Mouse (Mus musculus): ENCODE measurements at regions not wholly inside any gene's neighbourhood (a gene's known extent, or its start where the extent isn't known, plus 50 kb on each side); places are given as distances from the start of the nearest gene placed in this dataset.

DNA sequence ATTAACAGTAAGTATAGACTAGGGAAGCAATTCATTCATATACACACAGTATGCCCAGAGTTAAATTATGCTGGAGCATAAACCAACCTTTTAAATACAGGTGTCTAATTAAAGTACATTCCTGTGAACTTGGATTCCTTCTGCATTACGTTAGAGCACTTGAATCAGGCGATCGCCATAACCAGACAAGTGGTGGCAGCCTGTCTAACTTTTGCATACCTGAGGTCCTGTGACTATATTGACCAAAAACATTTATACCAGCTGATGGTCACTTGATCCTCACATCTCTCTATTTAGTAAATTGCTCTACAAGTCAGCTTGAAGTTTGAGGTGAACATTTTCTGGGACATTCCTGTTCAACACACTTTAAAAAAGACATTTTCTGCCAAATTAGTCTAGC is 330.5 kb downstream of the Tex13c3 start:
- no peak for TF ChIP-seq POLR2A (IDR thresholded peaks at IDR 0.05; ENCODE audit: insufficient read depth, low read depth, low read length)
- no peak for TF ChIP-seq CTCF (IDR thresholded peaks at IDR 0.05; ENCODE audit: insufficient read depth, low read depth, low read length)
- H3K4me3 ChIP-seq (ENCODE audit: insufficient read depth, low read depth, low read length), result no peak overlapping the region
- no peaks in the 10 kb centered on the region for H3K4me1 ChIP-seq (ENCODE audit: control insufficient read depth, insufficient read depth, low read length)
- WGBS, result 95% methylated on average over 3 of the region's 3 CpGs
- no peak overlapping the region for H3K27ac ChIP-seq (ENCODE audit: insufficient read depth, low read depth, low read length)

DNA sequence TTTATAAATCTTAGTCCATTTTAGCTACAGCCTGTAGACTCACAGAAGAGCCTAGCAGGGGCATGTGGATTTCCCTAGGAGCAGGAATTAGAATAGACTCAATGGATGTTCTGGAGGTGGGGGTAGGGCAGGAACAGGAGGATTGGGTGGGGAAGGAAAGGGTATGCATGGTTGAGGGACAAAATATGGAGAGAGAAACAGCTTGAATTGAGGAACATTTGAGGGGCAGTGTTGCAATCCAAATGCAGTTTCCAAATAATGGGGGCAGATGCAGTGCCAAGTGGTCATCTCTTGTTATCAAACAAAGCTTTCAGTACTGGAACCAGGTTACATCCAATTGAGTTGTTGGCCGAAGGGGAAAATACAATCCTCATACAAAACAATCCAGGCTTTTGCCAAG is 332.4 kb downstream of the Tex13c3 start:
- no peak overlapping the region for H3K4me3 ChIP-seq (ENCODE audit: insufficient read depth, low read depth, low read length)
- 85% methylated on average over 1 of the region's 1 CpGs for WGBS
- H3K27ac ChIP-seq (ENCODE audit: insufficient read depth, low read depth, low read length), result no peak overlapping the region
- H3K4me1 ChIP-seq (ENCODE audit: control insufficient read depth, insufficient read depth, low read length), result no peaks in the 10 kb centered on the region
- no peak for TF ChIP-seq POLR2A (IDR thresholded peaks at IDR 0.05; ENCODE audit: insufficient read depth, low read depth, low read length)
- TF ChIP-seq CTCF (IDR thresholded peaks at IDR 0.05; ENCODE audit: insufficient read depth, low read depth, low read length), result no peak

DNA sequence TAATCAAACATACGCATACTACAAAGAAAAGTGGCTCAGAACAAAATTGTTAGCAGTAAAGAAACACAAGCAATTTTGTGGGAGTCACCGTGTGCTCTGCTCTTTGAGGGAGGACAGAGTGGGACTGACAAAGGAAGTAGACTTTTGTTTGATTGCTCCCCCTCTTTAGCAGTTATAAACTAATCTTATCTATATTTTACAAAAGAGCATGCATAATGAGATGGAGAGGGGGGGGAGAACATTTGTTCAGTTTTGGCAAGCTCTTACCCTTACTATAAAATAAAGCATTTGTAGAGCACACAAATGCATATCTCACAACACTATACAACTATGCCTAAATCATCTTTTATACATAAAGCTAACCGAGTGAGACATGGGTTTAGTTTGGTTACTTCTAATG is 332.9 kb downstream of the Tex13c3 start:
- TF ChIP-seq POLR2A (IDR thresholded peaks at IDR 0.05; ENCODE audit: insufficient read depth, low read depth, low read length), result no peak
- no peak for TF ChIP-seq CTCF (IDR thresholded peaks at IDR 0.05; ENCODE audit: insufficient read depth, low read depth, low read length)
- WGBS, result 62% methylated on average over 3 of the region's 3 CpGs
- Histone ChIP-seq H3K27ac (ENCODE audit: insufficient read depth, low read depth, low read length) (no peak overlapping the region), H3K4me3 (ENCODE audit: insufficient read depth, low read depth, low read length) (no peak overlapping the region), H3K4me1 (ENCODE audit: control insufficient read depth, insufficient read depth, low read length) (no peaks in the 10 kb centered on the region)

DNA sequence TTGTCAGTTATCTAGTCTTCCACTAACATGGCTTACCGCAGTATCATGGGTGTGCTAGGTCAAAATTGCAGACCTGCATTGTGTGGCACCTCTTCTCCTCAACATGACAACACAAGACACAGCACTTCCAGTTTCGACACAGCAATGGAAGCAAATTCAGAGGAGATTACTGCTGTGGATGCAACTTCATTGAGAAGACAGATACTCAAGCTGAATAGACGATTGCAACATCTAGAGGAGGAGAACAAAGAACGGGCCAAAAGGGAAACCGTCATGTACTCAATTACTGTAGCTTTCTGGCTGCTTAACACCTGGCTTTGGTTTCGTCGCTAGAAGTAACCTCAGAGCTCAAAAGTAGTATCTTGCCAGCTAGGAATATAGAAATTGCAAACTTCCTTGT is 368.4 kb downstream of the Tex13c3 start:
- Histone ChIP-seq H3K27ac (ENCODE audit: insufficient read depth, low read depth, low read length) (no peak overlapping the region), H3K4me1 (ENCODE audit: control insufficient read depth, insufficient read depth, low read length) (no peaks in the 10 kb centered on the region), H3K4me3 (ENCODE audit: insufficient read depth, low read depth, low read length) (no peak overlapping the region)
- WGBS, result 80% methylated on average over 7 of the region's 7 CpGs
- no peak for TF ChIP-seq CTCF (IDR thresholded peaks at IDR 0.05; ENCODE audit: insufficient read depth, low read depth, low read length)
- TF ChIP-seq POLR2A (IDR thresholded peaks at IDR 0.05; ENCODE audit: insufficient read depth, low read depth, low read length), result no peak

DNA sequence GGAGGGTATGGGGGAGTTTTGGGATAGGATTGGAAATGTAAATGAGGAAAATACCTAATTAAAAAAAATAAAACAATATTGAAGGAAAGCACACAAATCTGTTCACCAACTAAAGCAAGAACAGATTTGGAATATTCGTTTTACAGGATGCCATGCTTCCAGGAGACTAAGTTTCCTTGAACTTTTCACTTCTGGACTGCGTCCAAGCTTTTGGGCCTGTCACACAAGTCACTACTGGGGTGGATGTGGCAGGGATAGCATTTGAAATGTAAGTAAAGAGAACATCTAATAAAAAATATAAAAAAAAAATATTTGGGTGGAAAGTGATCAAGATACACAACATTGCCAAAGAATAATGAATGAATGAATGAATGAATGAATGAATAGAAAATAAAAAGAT is 378.2 kb downstream of the Tex13c3 start:
- TF ChIP-seq POLR2A (IDR thresholded peaks at IDR 0.05; ENCODE audit: insufficient read depth, low read depth, low read length) (no peak), CTCF (IDR thresholded peaks at IDR 0.05; ENCODE audit: insufficient read depth, low read depth, low read length) (no peak)
- no peaks in the 10 kb centered on the region for H3K4me1 ChIP-seq (ENCODE audit: control insufficient read depth, insufficient read depth, low read length)
- no peak overlapping the region for H3K4me3 ChIP-seq (ENCODE audit: insufficient read depth, low read depth, low read length)
- H3K27ac ChIP-seq (ENCODE audit: insufficient read depth, low read depth, low read length), result no peak overlapping the region
- 81% methylated on average over 2 of the region's 2 CpGs for WGBS

DNA sequence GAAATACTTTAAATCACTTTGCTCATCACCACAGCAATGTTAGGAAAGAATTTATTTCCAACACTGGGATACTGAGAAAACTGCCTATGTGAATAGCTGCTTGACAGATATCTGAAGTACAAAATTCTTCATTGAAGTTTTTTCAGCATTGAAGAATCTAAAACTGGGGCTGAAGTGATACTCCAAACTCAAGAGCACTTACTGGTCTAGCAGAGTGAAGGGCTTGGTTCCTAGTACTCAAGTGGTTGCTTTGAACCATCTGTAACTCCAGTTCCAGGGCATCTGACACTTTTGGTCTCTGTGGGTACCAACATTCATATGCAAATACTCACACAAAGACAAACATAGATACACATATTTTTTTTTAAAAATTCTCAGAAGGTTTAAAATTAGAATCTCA is 385.2 kb downstream of the Tex13c3 start:
- H3K4me1 ChIP-seq (ENCODE audit: control insufficient read depth, insufficient read depth, low read length), result no peaks in the 10 kb centered on the region
- H3K4me3 ChIP-seq (ENCODE audit: insufficient read depth, low read depth, low read length), result no peak overlapping the region
- no peak overlapping the region for H3K27ac ChIP-seq (ENCODE audit: insufficient read depth, low read depth, low read length)
- TF ChIP-seq POLR2A (IDR thresholded peaks at IDR 0.05; ENCODE audit: insufficient read depth, low read depth, low read length) (no peak), CTCF (IDR thresholded peaks at IDR 0.05; ENCODE audit: insufficient read depth, low read depth, low read length) (no peak)

DNA sequence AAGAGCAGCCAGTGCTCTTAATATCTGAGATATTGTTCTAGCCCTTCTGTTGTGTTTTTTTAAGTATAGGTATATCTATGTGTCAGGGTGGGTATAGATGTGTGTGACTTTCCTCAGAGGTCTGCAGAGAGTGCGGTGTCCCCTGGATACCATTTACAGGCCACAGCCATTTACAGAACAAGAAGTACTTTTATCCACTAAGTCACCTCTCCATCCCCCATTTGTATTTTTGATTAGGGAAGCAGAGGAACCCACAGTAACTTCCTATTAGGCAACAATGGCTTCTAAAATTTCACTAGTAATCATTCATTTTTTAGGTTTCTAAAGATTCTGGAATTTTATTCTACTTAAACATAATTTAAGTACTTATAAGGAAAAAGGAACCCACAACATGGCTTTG is 396.7 kb downstream of the Tex13c3 start:
- H3K4me1 ChIP-seq (ENCODE audit: control insufficient read depth, insufficient read depth, low read length), result no peaks in the 10 kb centered on the region
- TF ChIP-seq CTCF (IDR thresholded peaks at IDR 0.05; ENCODE audit: insufficient read depth, low read depth, low read length) (no peak), POLR2A (IDR thresholded peaks at IDR 0.05; ENCODE audit: insufficient read depth, low read depth, low read length) (no peak)
- 92% methylated on average over 1 of the region's 1 CpGs for WGBS
- H3K27ac ChIP-seq (ENCODE audit: insufficient read depth, low read depth, low read length), result no peak overlapping the region
- H3K4me3 ChIP-seq (ENCODE audit: insufficient read depth, low read depth, low read length), result no peak overlapping the region

DNA sequence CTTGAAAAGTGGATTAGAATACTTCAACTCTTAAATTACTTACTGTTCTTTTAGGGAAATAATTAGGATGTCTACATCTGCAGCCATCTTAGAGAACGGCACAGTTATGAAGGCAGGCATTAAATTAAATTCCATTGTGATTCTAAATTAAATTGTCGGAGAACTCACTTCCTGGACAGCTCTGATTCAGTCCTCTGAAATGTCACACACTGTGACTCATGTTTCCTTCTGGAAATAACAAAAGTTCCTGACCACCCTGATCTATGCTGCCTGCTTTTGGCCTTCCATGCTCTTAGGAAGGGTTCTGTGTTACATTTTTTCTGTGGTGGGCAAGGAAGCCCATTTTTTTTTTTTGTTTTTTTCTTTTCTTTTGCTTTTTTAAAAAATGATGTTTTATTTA is 401.1 kb downstream of the Tex13c3 start:
- no peak for TF ChIP-seq POLR2A (IDR thresholded peaks at IDR 0.05; ENCODE audit: insufficient read depth, low read depth, low read length)
- no peak for TF ChIP-seq CTCF (IDR thresholded peaks at IDR 0.05; ENCODE audit: insufficient read depth, low read depth, low read length)
- no peak overlapping the region for H3K4me3 ChIP-seq (ENCODE audit: insufficient read depth, low read depth, low read length)
- H3K27ac ChIP-seq (ENCODE audit: insufficient read depth, low read depth, low read length), result no peak overlapping the region
- no peaks in the 10 kb centered on the region for H3K4me1 ChIP-seq (ENCODE audit: control insufficient read depth, insufficient read depth, low read length)
- WGBS, result 32% methylated on average over 2 of the region's 2 CpGs

Data from olfactory bulb, adult 2 months (tissue).